Mouse (Mus musculus) small intestine, adult 2 months (tissue): ENCODE data around the gene Slc24a3.

Experiments
- CTCF ChIP-seq: fragments of 200-500 bp; IDR thresholded peaks from 2 replicates; pipeline ENCODE4 v1.5.1; 2012; ENCODE audit warnings: low read depth, mild to moderate bottlenecking, control low read depth, inconsistent platforms, low read length, moderate library complexity, mixed read lengths; ENCODE audit not compliant: insufficient replicate concordance, insufficient read length; ENCODE audit errors: extremely low read depth
- POLR2A ChIP-seq: fragments of 200-500 bp; IDR thresholded peaks from 2 replicates; pipeline ENCODE4 v1.6.1; 2012; ENCODE audit warnings: low read depth, mild to moderate bottlenecking, control low read depth, inconsistent platforms, low read length, moderate library complexity

GRCm38 (mm10) chr2:145522017-145522416 is 354.5 kb downstream of the Slc24a3 start:
- no peak for TF ChIP-seq CTCF
- no peak for TF ChIP-seq POLR2A
